Mouse (Mus musculus) brain, embryonic 14.5 days (tissue): ENCODE data around the gene Fads6.

Experiments used
- CTCF ChIP-seq: fragments of 200-500 bp; IDR thresholded peaks from 2 replicates; pipeline ENCODE4 v1.5.1; 2012; ENCODE audit warnings: inconsistent platforms, mild to moderate bottlenecking, moderate library complexity, borderline replicate concordance; ENCODE audit not compliant: insufficient read depth, insufficient read length; ENCODE audit errors: extremely low read depth
- POLR2A ChIP-seq: fragments of 200-500 bp; IDR thresholded peaks from 2 replicates; pipeline ENCODE4 v1.6.1; 2012; ENCODE audit warnings: mild to moderate bottlenecking, inconsistent platforms, borderline replicate concordance; ENCODE audit not compliant: poor library complexity, insufficient read depth, insufficient read length, severe bottlenecking; ENCODE audit errors: extremely low read depth

DNA sequence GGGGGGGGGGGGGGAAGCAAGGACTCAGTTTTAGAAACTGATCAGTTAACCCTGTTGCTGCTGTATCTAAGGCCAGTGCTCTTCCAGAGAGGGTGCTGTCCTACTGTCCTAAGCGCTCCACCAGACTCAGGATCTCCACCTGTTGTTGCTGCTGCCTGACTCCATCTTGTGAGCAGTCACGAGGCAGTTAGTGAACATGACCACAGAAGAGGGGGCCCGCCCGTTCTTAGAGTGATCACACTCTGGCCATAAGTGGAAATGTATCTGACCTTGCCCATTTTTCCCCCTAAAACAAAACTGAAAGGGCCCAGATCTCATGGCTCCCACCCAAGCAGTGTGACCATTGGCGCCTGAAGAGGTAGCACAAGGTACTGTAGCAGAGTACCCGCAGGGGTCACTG, 49.5 kb downstream of the Fads6 start:
- TF ChIP-seq POLR2A (no peak), CTCF (no peak)
